Mouse (Mus musculus): ENCODE measurements around the gene Lgalsl.

The Lgalsl gene

GRCm38 (mm10) chr11:20782620-20783019 lies 48.2 kb downstream of the Lgalsl start:
- no peak for DNase-seq (ENCODE audit: low spot score)

GRCm38 (mm10) chr11:20780312-20780711 lies 50.5 kb downstream of the Lgalsl start:
- no peak for DNase-seq (ENCODE audit: low spot score)

- DNase-seq (ENCODE audit: low spot score): no peak
Measured at GRCm38 (mm10) chr11:20778861-20779563, 51.8 kb downstream of the Lgalsl start.

GRCm38 (mm10) chr11:20778298-20778697 lies 52.6 kb downstream of the Lgalsl start:
- DNase-seq (ENCODE audit: low spot score): no peak

GRCm38 (mm10) chr11:20776668-20777067 lies 54.2 kb downstream of the Lgalsl start:
- DNase-seq (ENCODE audit: low spot score): no peak

Measured in spleen, adult 12 weeks (tissue).